ENCODE assay signal across 16 mouse cellular contexts in the genomic region with DNA sequence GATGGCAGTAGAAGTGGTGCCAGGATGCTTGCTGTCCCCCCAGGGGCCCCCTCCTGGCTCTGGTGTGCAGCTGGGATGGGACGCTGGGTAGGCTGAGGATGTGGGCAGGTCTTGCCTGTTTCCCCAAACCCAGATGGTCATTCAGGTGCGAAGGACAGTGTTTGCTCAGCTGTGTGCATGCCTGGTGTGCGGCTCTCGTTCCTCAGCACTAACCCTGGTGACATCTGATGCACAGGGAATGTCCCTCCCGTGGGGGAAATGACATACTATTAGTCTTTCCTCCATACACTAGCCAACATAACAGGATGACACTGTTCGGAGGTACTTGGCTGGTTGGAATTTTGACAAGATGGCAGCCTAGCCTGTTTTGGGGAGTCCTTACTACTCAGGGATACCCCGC.
DNase-seq lines count a peak whose midpoint lies in the region; ATAC-seq and TF ChIP-seq lines count a peak whose summit lies in the region.
"Had no signal": no experiment of that assay in that cellular context is flagged by ENCODE, and none has a peak within 500 bp of the region (broad histone marks: within the 10 kb centered on the region; RNA-seq: fewer than 3 reads in every experiment).

No protein-coding gene starts in this region.

- H3K27me3 ChIP-seq in hindbrain, embryonic 11.5 days (ENCODE audit: control insufficient read depth, insufficient read depth, low read length), result no peaks in the 10 kb centered on the region
- H3K27me3 ChIP-seq in hindbrain, embryonic 16.5 days (replicated peaks; ENCODE audit: control insufficient read depth, insufficient read depth, low read length), result no peaks in the 10 kb centered on the region
- H3K27me3 ChIP-seq in CH12.LX (replicated peaks), result no peaks in the 10 kb centered on the region
- no peaks in the 10 kb centered on the region for H3K27me3 ChIP-seq in intestine, embryonic 16.5 days (replicated peaks; ENCODE audit: control insufficient read depth, insufficient read depth, low read length)
- H3K27me3 ChIP-seq in stomach, embryonic 14.5 days (ENCODE audit: control insufficient read depth, insufficient read depth, low read length), result no peaks in the 10 kb centered on the region
- H3K27me3 ChIP-seq: embryonic facial prominence, embryonic 15.5 days had no signal

- no peak for TF ChIP-seq POLR2A in CH12.LX (IDR thresholded peaks at IDR 0.05; ENCODE audit: low read depth, low read length)

- H3K27ac ChIP-seq in hindbrain, embryonic 11.5 days (ENCODE audit: low read depth, low read length), result 0 out of 2 replicates have a peak overlapping the region, but pooled peaks have one; percentile 17
- no peak overlapping the region for H3K27ac ChIP-seq in hindbrain, embryonic 16.5 days (ENCODE audit: low read depth, low read length)
- no peak overlapping the region for H3K27ac ChIP-seq in CH12.LX (ENCODE audit: insufficient read depth, low read depth)
- H3K27ac ChIP-seq in intestine, embryonic 16.5 days (ENCODE audit: low read length), result peak overlapping the region; percentile 56; the same call in 1 of the 2 replicates
- H3K27ac ChIP-seq in stomach, embryonic 14.5 days (ENCODE audit: low read length), result peak overlapping the region; percentile 89; the same call in 1 of the 2 replicates
- H3K27ac ChIP-seq: embryonic facial prominence, embryonic 15.5 days; layer of hippocampus, adult 2 months; macrophage; midbrain, embryonic 10.5 days had no signal

- no peak for TF ChIP-seq RAD21 in CH12.LX (IDR thresholded peaks at IDR 0.05; ENCODE audit: low read depth, low read length)

- no peak for TF ChIP-seq CTCF in CH12.LX (conservative IDR thresholded peaks at IDR 0.05 in 1 of 2, IDR thresholded peaks at IDR 0.05 in 1 of 2; ENCODE audit: low read depth in 2 of 2, low read length in 2 of 2)

- H3K9ac ChIP-seq in hindbrain, embryonic 11.5 days (ENCODE audit: low read depth, low read length), result no peak overlapping the region
- no peak overlapping the region for H3K9ac ChIP-seq in hindbrain, embryonic 16.5 days (ENCODE audit: low read depth, low read length)
- H3K9ac ChIP-seq in CH12.LX (ENCODE audit: insufficient read depth, low read depth), result no peak overlapping the region
- peak overlapping the region; percentile 26; the same call in 1 of the 2 replicates for H3K9ac ChIP-seq in intestine, embryonic 16.5 days (ENCODE audit: low read depth, low read length)
- H3K9ac ChIP-seq in stomach, embryonic 14.5 days (replicated peaks; ENCODE audit: low read depth, low read length), result no peak overlapping the region
- H3K9ac ChIP-seq: embryonic facial prominence, embryonic 15.5 days; forebrain, postnatal 0 days had no signal

- no peaks in the 10 kb centered on the region for H3K36me3 ChIP-seq in hindbrain, embryonic 11.5 days (ENCODE audit: control insufficient read depth, insufficient read depth, low read length)
- H3K36me3 ChIP-seq in hindbrain, embryonic 16.5 days (ENCODE audit: control insufficient read depth, insufficient read depth, low read length), result no peaks in the 10 kb centered on the region
- peaks cover 0 to 2% of the 10 kb centered on the region in 2 experiments for H3K36me3 ChIP-seq in CH12.LX (replicated peaks in 1 of 2; ENCODE audit: control insufficient read depth in 1 of 2, insufficient read depth in 1 of 2, low read length in 1 of 2)
- no peaks in the 10 kb centered on the region for H3K36me3 ChIP-seq in intestine, embryonic 16.5 days (ENCODE audit: control insufficient read depth, insufficient read depth, low read length)
- H3K36me3 ChIP-seq in stomach, embryonic 14.5 days (ENCODE audit: control insufficient read depth, insufficient read depth, low read length), result no peaks in the 10 kb centered on the region
- H3K36me3 ChIP-seq: embryonic facial prominence, embryonic 15.5 days; heart, embryonic 10.5 days; midbrain, embryonic 10.5 days had no signal

- TF ChIP-seq EP300 in CH12.LX (IDR thresholded peaks at IDR 0.05; ENCODE audit: low read length), result no peak

- dilution Hi-C loops in CH12.LX (cut with MboI; ENCODE audit: extremely low pct_ligation_motif_present, extremely low pct_unique_long_range_greater_than_20kb, low sequenced_read_pairs), result no loop called here

- no peak for ATAC-seq in hindbrain, embryonic 11.5 days (ENCODE audit: low FRiP score)
- no peak for ATAC-seq in hindbrain, embryonic 16.5 days
- ATAC-seq in intestine, embryonic 16.5 days, result no peak
- no peak for ATAC-seq in stomach, embryonic 14.5 days (ENCODE audit: insufficient number of reproducible peaks, insufficient read depth, low FRiP score, low read depth)
- ATAC-seq: forebrain, postnatal 0 days had no signal

- no peak overlapping the region for H3K4me2 ChIP-seq in hindbrain, embryonic 11.5 days (replicated peaks; ENCODE audit: low read depth, low read length)
- no peak overlapping the region for H3K4me2 ChIP-seq in hindbrain, embryonic 16.5 days (ENCODE audit: low read length)
- H3K4me2 ChIP-seq in CH12.LX (ENCODE audit: insufficient read depth, low read depth, poor library complexity, severe bottlenecking), result no peak overlapping the region
- H3K4me2 ChIP-seq in intestine, embryonic 16.5 days (ENCODE audit: low read depth, low read length), result no peak overlapping the region
- H3K4me2 ChIP-seq in stomach, embryonic 14.5 days (replicated peaks; ENCODE audit: low read depth, low read length), result 0 out of 2 replicates have a peak overlapping the region, but pooled peaks have one; percentile 26
- H3K4me2 ChIP-seq: embryonic facial prominence, embryonic 15.5 days had no signal

- in situ Hi-C loops in CH12.LX (cut with MboI; ENCODE audit: low pct_ligation_motif_present, low pct_unique_long_range_greater_than_20kb, low sequenced_read_pairs), result no loop called here

- H3K4me1 ChIP-seq in hindbrain, embryonic 11.5 days (replicated peaks; ENCODE audit: control insufficient read depth, insufficient read depth, low read length), result no peaks in the 10 kb centered on the region
- peaks cover 12% of the 10 kb centered on the region for H3K4me1 ChIP-seq in hindbrain, embryonic 16.5 days (ENCODE audit: control insufficient read depth, insufficient read depth, low read depth, low read length)
- peaks cover 3 to 19% of the 10 kb centered on the region in 2 experiments; a peak in 2 of 4 replicates for H3K4me1 ChIP-seq in CH12.LX (ENCODE audit: control insufficient read depth in 1 of 2, insufficient read depth in 2 of 2)
- peaks cover 33% of the 10 kb centered on the region for H3K4me1 ChIP-seq in intestine, embryonic 16.5 days (ENCODE audit: control insufficient read depth, insufficient read depth, low read length)
- peaks cover 40% of the 10 kb centered on the region for H3K4me1 ChIP-seq in stomach, embryonic 14.5 days (ENCODE audit: control insufficient read depth, insufficient read depth, low read length)

- no peak overlapping the region for H3K4me3 ChIP-seq in hindbrain, embryonic 11.5 days (ENCODE audit: low read depth, low read length)
- H3K4me3 ChIP-seq in hindbrain, embryonic 16.5 days (ENCODE audit: low read length), result no peak overlapping the region
- no peak overlapping the region for H3K4me3 ChIP-seq in CH12.LX (replicated peaks in 1 of 3; ENCODE audit: low read depth in 2 of 3, low read length in 2 of 3, poor library complexity in 1 of 3)
- no peak overlapping the region for H3K4me3 ChIP-seq in intestine, embryonic 16.5 days (ENCODE audit: low read length)
- H3K4me3 ChIP-seq in stomach, embryonic 14.5 days (ENCODE audit: low read depth, low read length), result no peak overlapping the region
- H3K4me3 ChIP-seq: embryonic facial prominence, embryonic 15.5 days; heart, embryonic 10.5 days; layer of hippocampus, adult 2 months; midbrain, embryonic 10.5 days had no signal

- DNase-seq in hindbrain, embryonic 11.5 days (ENCODE audit: low spot score), result no peak
- DNase-seq in CH12.LX (ENCODE audit: extremely low read depth), result peak; percentile 33
- DNase-seq in retina, postnatal 1 day, result no peak
- DNase-seq in right cerebral cortex, postnatal 36 days (ENCODE audit: low spot score in 2 of 2), result no peak
- DNase-seq: cerebellum, adult 11 months; cerebellum, postnatal 14 days; forebrain, postnatal 0 days; right cerebral cortex, postnatal 14 days had no signal

- WGBS in hindbrain, embryonic 11.5 days, result 68% methylated on average over 7 of the region's 7 CpGs
- WGBS in hindbrain, embryonic 16.5 days, result 62% methylated on average over 7 of the region's 7 CpGs
- 67% methylated on average over 7 of the region's 7 CpGs for WGBS in intestine, embryonic 16.5 days
- WGBS in stomach, embryonic 14.5 days, result 46% methylated on average over 7 of the region's 7 CpGs

- H3K79me2 ChIP-seq in CH12.LX (replicated peaks; ENCODE audit: control insufficient read depth, extremely low read depth, insufficient read depth, poor library complexity, severe bottlenecking), result no peaks in the 10 kb centered on the region

- H3K9me3 ChIP-seq in hindbrain, embryonic 11.5 days (ENCODE audit: control insufficient read depth, low read length), result no peaks in the 10 kb centered on the region
- no peaks in the 10 kb centered on the region for H3K9me3 ChIP-seq in hindbrain, embryonic 16.5 days (ENCODE audit: control insufficient read depth, low read length)
- H3K9me3 ChIP-seq in CH12.LX (replicated peaks; ENCODE audit: low read length), result peaks cover 5% of the 10 kb centered on the region
- H3K9me3 ChIP-seq in intestine, embryonic 16.5 days (ENCODE audit: control insufficient read depth, low read length), result no peaks in the 10 kb centered on the region
- H3K9me3 ChIP-seq in stomach, embryonic 14.5 days (ENCODE audit: control insufficient read depth, low read depth, low read length), result peaks cover 6% of the 10 kb centered on the region; the same call in 1 of the 2 replicates
- H3K9me3 ChIP-seq: embryonic facial prominence, embryonic 15.5 days had no signal

TF ChIP-seq in CH12.LX, 34 proteins besides CTCF, POLR2A, EP300 and RAD21:
- peak; percentile 30; the same call in 1 of the 2 replicates for TF ChIP-seq BHLHE40 (IDR thresholded peaks at IDR 0.05; ENCODE audit: low read depth, low read length)
- TF ChIP-seq CHD2 (IDR thresholded peaks at IDR 0.05; ENCODE audit: low read length), result no peak
- TF ChIP-seq ETS1 (conservative IDR thresholded peaks at IDR 0.05; ENCODE audit: low read depth, low read length), result 0 out of 2 replicates have a peak, but pooled peaks have one; percentile 24

Comparison
In these comparisons a context has a peak if more than half of its experiments do, and no peak if none do; other contexts are left out.
1. H3K27ac ChIP-seq: peak in hindbrain, embryonic 11.5 days (single experiment), intestine, embryonic 16.5 days (single experiment) and stomach, embryonic 14.5 days (single experiment); none in hindbrain, embryonic 16.5 days (single experiment) and CH12.LX (single experiment).